Mouse (Mus musculus) C2C12 (cell line): ENCODE data around the gene Itgb2.

Experiments
- CTCF ChIP-seq: IDR thresholded peaks from one replicate; pipeline ENCODE4 v1.5.1; 2011; ENCODE audit not compliant: control insufficient read depth, insufficient read depth, insufficient read length
- FOSL1 ChIP-seq: IDR thresholded peaks from one replicate; pipeline ENCODE4 v1.8.0; 2011; ENCODE audit warnings: mild to moderate bottlenecking, low read length; ENCODE audit not compliant: poor library complexity, insufficient read depth, severe bottlenecking
- MYOG ChIP-seq: IDR thresholded peaks from one replicate; pipeline ENCODE4 v1.6.1; 2011; ENCODE audit not compliant: control insufficient read depth, insufficient read length; ENCODE audit errors: extremely low read depth

GRCm38 (mm10) chr10:77565005-77565404 is 35.0 kb downstream of the Itgb2 start:
- TF ChIP-seq MYOG, result no peak
- no peak for TF ChIP-seq FOSL1
- TF ChIP-seq CTCF, result no peak
